Mouse (Mus musculus) midbrain, embryonic 13.5 days (tissue): Measurements from ENCODE around the gene Pde9a. TPM values are rescaled to one million over a fixed set of nuclear protein-coding genes. Genes with fewer than 3 reads are reported as not detected.

ENCODE experiments used
- ATAC-seq: fragments of 200-750 bp; cut with Nextera tagmentation; 2 replicates; pipeline ENCODE4 v1.8.0; 2017; ENCODE audit warnings: mild to moderate bottlenecking, moderate TSS enrichment, moderate library complexity
- H3K27ac ChIP-seq: fragments of 300-500 bp; sonication (generic); 2 replicates; pipeline ENCODE4 v1.5.1; 2015; ENCODE audit warnings: inconsistent platforms, mild to moderate bottlenecking, moderate library complexity
- H3K27me3 ChIP-seq: fragments of 300-500 bp; sonication (generic); 2 replicates; pipeline ENCODE4 v1.6.1; 2015; ENCODE audit warnings: mild to moderate bottlenecking, inconsistent platforms
- H3K36me3 ChIP-seq: fragments of 300-500 bp; sonication (generic); 2 replicates; pipeline ENCODE4 v1.6.1; 2015; ENCODE audit warnings: mild to moderate bottlenecking, inconsistent platforms
- H3K4me1 ChIP-seq: fragments of 300-500 bp; sonication (generic); replicated peaks from 2 replicates; pipeline ENCODE4 v1.6.1; 2015; ENCODE audit warnings: inconsistent platforms
- H3K4me2 ChIP-seq: fragments of 300-500 bp; sonication (generic); replicated peaks from 2 replicates; pipeline ENCODE4 v1.6.1; 2015; ENCODE audit warnings: moderate library complexity, mild to moderate bottlenecking, inconsistent platforms
- H3K4me3 ChIP-seq: fragments of 300-500 bp; sonication (generic); replicated peaks from 2 replicates; pipeline ENCODE4 v1.5.1; 2015; ENCODE audit warnings: mild to moderate bottlenecking, inconsistent platforms
- H3K9ac ChIP-seq: fragments of 300-500 bp; sonication (generic); replicated peaks from 2 replicates; pipeline ENCODE4 v1.6.1; 2015; ENCODE audit warnings: mild to moderate bottlenecking, inconsistent platforms
- H3K9me3 ChIP-seq: fragments of 300-500 bp; sonication (generic); 2 replicates; pipeline ENCODE4 v1.6.1; 2016; ENCODE audit warnings: mild to moderate bottlenecking, inconsistent platforms
- WGBS: fragments of 180-500 bp; shearing (Covaris S2); methylation state at CpG from one replicate; pipeline ENCODE4 v1.1.7; 2015; 5-methylcytosine and 5-hydroxymethylcytosine counted together
- polyA plus RNA-seq: library from polyadenylated mRNA; unstranded; fragments of >200 nt; fragmentation: Nextera tagmentation; extraction: Ambion mirVana; gene quantifications from 2 replicates; pipeline ENCODE4 v1.2.1, GENCODE M21; 2015

Gene Pde9a
- polyA plus RNA-seq, 1 experiment from 2014 or later: 42.0 TPM

- H3K27ac ChIP-seq: no peak overlapping the region
- H3K36me3 ChIP-seq: no peaks in the 10 kb centered on the region; the same call in 1 of the 2 replicates
- H3K27me3 ChIP-seq: no peaks in the 10 kb centered on the region
- no peak overlapping the region for H3K9ac ChIP-seq
- no peak overlapping the region for H3K4me2 ChIP-seq
- peaks cover 53% of the 10 kb centered on the region for H3K4me1 ChIP-seq
- 79% methylated on average over 3 of the region's 3 CpGs for WGBS
- no peak for ATAC-seq
- H3K9me3 ChIP-seq: no peaks in the 10 kb centered on the region
- H3K4me3 ChIP-seq: no peak overlapping the region
These were observed 5.5 kb downstream of the Pde9a start for GRCm38 (mm10) chr17:31391462-31391861.

GRCm38 (mm10) chr17:31392041-31392440, 6.0 kb downstream of the Pde9a start:
- Histone ChIP-seq H3K27ac (no peak overlapping the region), H3K4me1 (peaks cover 47% of the 10 kb centered on the region), H3K9ac (0 out of 2 replicates have a peak overlapping the region, but pooled peaks have one; percentile 8), H3K27me3 (no peaks in the 10 kb centered on the region), H3K4me3 (no peak overlapping the region), H3K4me2 (no peak overlapping the region), H3K9me3 (no peaks in the 10 kb centered on the region), H3K36me3 (no peaks in the 10 kb centered on the region; the same call in 1 of the 2 replicates)
- ATAC-seq: no peak
- 86% methylated on average over 5 of the region's 5 CpGs for WGBS

- WGBS: 79% methylated on average over 2 of the region's 2 CpGs
- Histone ChIP-seq H3K27me3 (no peaks in the 10 kb centered on the region), H3K9me3 (no peaks in the 10 kb centered on the region), H3K27ac (no peak overlapping the region), H3K4me1 (peaks cover 29% of the 10 kb centered on the region), H3K4me3 (no peak overlapping the region), H3K4me2 (no peak overlapping the region), H3K9ac (no peak overlapping the region), H3K36me3 (peaks cover 4% of the 10 kb centered on the region; the same call in 1 of the 2 replicates)
- ATAC-seq: no peak
These were observed 7.8 kb downstream of the Pde9a start for GRCm38 (mm10) chr17:31393811-31394210.

DNA sequence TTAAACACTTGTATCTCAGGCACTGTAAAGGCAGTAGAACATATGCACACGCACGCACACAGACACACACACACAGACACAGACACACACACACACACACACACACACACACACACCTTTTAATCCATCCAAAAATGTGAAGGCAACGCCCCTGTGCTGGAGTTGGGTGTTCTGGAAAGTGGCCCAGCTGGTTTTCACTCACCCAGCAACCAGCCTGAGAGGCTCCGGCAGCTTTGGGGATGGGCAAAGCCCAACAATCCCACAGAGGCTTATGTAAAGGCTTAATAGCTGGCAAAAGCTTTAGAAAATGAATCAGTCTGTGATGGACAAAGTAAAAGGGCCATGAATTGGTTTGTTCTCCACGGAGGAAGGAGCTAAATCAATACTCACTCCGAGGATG, 14.3 kb downstream of the Pde9a start:
- ATAC-seq: no peak
- 0 out of 2 replicates have a peak overlapping the region, but pooled peaks have one; percentile 5 for H3K27ac ChIP-seq
- 77% methylated on average over 6 of the region's 6 CpGs for WGBS

DNA sequence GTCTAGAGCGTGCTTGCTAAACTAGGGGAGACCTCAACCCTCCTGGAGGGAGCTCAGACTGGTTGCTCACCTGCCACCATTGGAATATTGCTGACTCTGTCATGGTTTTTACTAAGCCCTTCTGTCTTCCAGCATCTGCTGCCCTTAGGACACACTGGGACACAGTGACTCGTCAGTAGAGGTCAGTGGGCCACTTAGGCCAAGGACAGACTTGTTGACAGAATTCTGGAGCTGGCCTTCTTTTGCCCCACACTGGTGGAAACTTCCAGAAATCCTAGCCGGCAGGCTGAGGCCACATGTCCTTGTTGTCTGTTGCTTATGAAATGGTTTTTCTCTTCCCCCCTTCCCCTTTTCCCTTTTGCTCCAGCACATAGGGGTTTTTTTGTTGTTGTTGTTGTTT, 15.2 kb downstream of the Pde9a start:
- H3K27ac ChIP-seq: no peak overlapping the region
- peaks cover 9% of the 10 kb centered on the region; the same call in 1 of the 2 replicates for H3K36me3 ChIP-seq
- peaks cover 22% of the 10 kb centered on the region for H3K4me1 ChIP-seq
- no peaks in the 10 kb centered on the region for H3K27me3 ChIP-seq
- no peak overlapping the region for H3K9ac ChIP-seq
- no peak overlapping the region for H3K4me2 ChIP-seq
- 93% methylated on average over 3 of the region's 3 CpGs for WGBS
- H3K4me3 ChIP-seq: no peak overlapping the region
- ATAC-seq: no peak
- no peaks in the 10 kb centered on the region for H3K9me3 ChIP-seq

More for the DNA sequence above, 14.3 kb downstream of the Pde9a start:
- Histone ChIP-seq H3K4me2 (no peak overlapping the region), H3K36me3 (peaks cover 9% of the 10 kb centered on the region; the same call in 1 of the 2 replicates), H3K27me3 (no peaks in the 10 kb centered on the region), H3K9ac (no peak overlapping the region), H3K4me3 (no peak overlapping the region), H3K9me3 (no peaks in the 10 kb centered on the region), H3K4me1 (peaks cover 22% of the 10 kb centered on the region)

DNA sequence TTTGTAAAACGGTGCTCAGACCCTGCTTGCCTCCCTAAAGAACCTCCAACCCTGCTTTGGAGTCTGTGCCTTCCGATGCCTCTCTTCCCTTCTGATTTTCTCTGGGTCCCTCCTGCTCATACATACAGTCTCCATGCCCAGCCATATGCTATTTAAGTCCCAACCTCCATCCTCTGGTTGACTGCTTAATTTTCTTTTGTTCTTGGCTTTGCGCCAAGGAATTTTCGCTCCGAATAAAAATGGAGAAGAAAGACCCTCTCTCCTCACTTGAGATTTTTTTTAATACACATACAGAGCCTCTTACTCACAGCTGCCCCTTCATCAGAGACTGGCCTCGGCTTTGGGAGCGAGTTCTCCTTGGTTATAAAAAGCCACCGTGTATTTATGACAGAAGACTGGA, 16.7 kb downstream of the Pde9a start:
- Histone ChIP-seq H3K4me3 (no peak overlapping the region), H3K4me1 (peaks cover 26% of the 10 kb centered on the region), H3K27ac (0 out of 2 replicates have a peak overlapping the region, but pooled peaks have one; percentile 15), H3K36me3 (peaks cover 7% of the 10 kb centered on the region; the same call in 1 of the 2 replicates), H3K9me3 (no peaks in the 10 kb centered on the region), H3K27me3 (no peaks in the 10 kb centered on the region), H3K4me2 (no peak overlapping the region), H3K9ac (no peak overlapping the region)
- 61% methylated on average over 8 of the region's 8 CpGs for WGBS
- no peak for ATAC-seq

DNA sequence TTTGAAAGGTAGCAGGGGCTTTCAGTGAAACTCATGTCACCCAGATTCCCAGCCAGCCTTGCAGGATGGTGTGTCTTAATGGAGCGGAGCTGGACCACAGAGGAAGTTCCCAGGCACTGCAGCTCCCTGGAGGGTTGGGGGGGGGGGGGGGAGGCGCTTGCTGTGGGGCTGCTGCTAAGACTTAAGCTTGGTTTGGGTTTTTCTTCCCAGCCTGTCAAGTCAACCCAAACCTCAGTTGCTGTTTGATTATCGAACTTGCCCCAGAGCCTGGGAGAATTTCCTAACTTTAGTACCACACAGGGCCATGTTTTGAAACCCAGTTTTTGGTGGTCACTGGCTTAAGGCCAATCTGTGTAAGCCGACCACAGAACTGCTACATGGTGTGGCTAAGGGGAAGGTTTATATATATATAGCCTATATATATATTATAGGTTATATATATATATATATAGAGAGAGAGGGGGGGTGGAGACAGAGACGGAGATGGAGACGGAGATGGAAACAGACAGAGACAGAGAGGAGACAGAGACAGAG, 19.8 kb downstream of the Pde9a start:
- WGBS: 70% methylated on average over 6 of the region's 6 CpGs
- no peak overlapping the region for H3K27ac ChIP-seq
- H3K4me2 ChIP-seq: no peak overlapping the region
- H3K4me3 ChIP-seq: no peak overlapping the region
- peaks cover 38% of the 10 kb centered on the region for H3K4me1 ChIP-seq
- H3K27me3 ChIP-seq: no peaks in the 10 kb centered on the region
- ATAC-seq: no peak
- H3K9ac ChIP-seq: no peak overlapping the region
- H3K9me3 ChIP-seq: no peaks in the 10 kb centered on the region
- H3K36me3 ChIP-seq: peaks cover 6% of the 10 kb centered on the region; the same call in 1 of the 2 replicates

DNA sequence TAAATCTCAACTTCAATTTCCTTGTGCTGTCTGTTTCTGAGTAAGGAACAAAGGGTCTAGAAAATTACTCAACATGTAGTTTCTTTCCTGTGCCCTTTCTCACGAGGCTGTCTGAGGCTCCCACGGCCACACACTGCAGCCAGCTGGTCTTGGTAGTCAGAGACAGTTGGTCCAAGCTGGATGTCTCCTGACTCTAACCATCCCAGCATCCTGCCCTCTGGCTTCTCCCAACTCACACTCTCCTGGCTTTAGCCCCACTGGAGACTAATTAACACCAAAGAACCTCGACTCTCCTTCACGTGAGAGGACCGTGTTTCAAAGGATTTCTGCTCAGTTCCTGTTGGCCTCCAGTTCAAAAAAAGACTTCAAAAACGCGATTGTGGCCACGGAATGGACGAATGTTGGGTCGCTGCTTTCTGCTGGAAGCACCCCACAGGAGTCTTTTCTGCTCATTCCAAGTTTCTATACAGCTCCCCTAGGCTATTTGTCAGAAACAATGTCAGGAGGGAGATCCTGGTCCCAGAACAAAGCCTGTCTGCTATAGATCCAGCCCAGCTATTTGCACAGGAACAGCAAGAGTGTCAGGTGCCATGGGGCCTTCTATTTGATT, 23.8 kb downstream of the Pde9a start:
- Histone ChIP-seq H3K9ac (peak overlapping the region; percentile 50), H3K27me3 (no peaks in the 10 kb centered on the region), H3K4me2 (peak overlapping the region; percentile 12; the same call in 1 of the 2 replicates), H3K27ac (peak overlapping the region; percentile 67), H3K4me1 (peaks cover 41% of the 10 kb centered on the region), H3K4me3 (no peak overlapping the region), H3K36me3 (peaks cover 10% of the 10 kb centered on the region), H3K9me3 (no peaks in the 10 kb centered on the region)
- WGBS: 5% methylated on average over 10 of the region's 10 CpGs
- ATAC-seq: peak; percentile 79

DNA sequence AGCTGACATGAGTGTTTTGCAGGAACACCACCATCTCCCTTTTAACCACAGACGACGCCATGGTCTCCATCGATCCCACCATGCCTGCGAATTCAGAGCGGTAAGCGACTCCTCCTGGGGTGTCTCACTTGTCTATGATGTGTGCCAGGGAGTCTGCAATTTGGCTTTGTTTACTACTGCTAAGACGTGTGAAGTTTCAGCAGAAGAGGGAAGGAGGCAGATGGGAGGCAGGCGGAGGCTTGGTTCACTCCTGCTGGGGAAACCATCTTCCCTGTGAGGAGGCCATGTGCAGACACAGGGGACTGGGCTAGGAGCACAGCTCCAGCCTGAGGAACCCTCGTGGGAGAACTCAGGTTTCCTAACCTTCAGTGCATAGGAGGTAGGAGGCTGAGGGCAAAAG, 29.2 kb downstream of the Pde9a start:
- H3K36me3 ChIP-seq: peaks cover 40% of the 10 kb centered on the region

GRCm38 (mm10) chr17:31418804-31419597, 33.0 kb downstream of the Pde9a start:
- no peak for ATAC-seq
- Histone ChIP-seq H3K27me3 (no peaks in the 10 kb centered on the region), H3K9ac (no peak overlapping the region; the same call in 1 of the 2 replicates), H3K4me2 (no peak overlapping the region), H3K36me3 (peaks cover 55% of the 10 kb centered on the region), H3K9me3 (no peaks in the 10 kb centered on the region), H3K27ac (no peak overlapping the region), H3K4me1 (peaks cover 13% of the 10 kb centered on the region), H3K4me3 (no peak overlapping the region)
- WGBS: 90% methylated on average over 17 of the region's 17 CpGs

More for the DNA sequence above, 29.2 kb downstream of the Pde9a start:
- Histone ChIP-seq H3K4me3 (no peak overlapping the region), H3K27me3 (no peaks in the 10 kb centered on the region), H3K9me3 (no peaks in the 10 kb centered on the region), H3K27ac (no peak overlapping the region), H3K9ac (no peak overlapping the region), H3K4me2 (no peak overlapping the region), H3K4me1 (peaks cover 32% of the 10 kb centered on the region)
- no peak for ATAC-seq
- WGBS: 86% methylated on average over 9 of the region's 9 CpGs

DNA sequence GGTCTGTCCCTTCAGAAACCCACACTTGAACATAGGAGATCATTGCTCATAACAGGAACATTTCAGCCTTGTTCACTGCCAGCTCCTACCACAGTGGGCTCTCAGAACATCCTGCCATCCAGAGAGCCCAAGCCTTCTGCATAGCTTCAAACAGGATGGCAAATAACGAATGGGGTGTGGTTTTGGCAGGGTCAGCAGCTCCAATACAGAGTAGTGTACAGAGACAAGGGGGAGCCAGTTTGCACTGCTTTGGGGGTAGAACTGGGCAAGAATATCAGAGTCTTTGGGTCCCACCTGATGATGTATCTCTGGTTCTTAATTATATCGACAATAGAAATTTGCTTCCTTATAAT, 33.6 kb downstream of the Pde9a start:
- Histone ChIP-seq H3K36me3 (peaks cover 49% of the 10 kb centered on the region), H3K4me2 (no peak overlapping the region), H3K9me3 (no peaks in the 10 kb centered on the region), H3K4me1 (peaks cover 18% of the 10 kb centered on the region), H3K9ac (no peak overlapping the region; the same call in 1 of the 2 replicates), H3K27me3 (no peaks in the 10 kb centered on the region), H3K27ac (no peak overlapping the region), H3K4me3 (no peak overlapping the region)
- WGBS: 74% methylated on average over 2 of the region's 2 CpGs
- ATAC-seq: no peak

DNA sequence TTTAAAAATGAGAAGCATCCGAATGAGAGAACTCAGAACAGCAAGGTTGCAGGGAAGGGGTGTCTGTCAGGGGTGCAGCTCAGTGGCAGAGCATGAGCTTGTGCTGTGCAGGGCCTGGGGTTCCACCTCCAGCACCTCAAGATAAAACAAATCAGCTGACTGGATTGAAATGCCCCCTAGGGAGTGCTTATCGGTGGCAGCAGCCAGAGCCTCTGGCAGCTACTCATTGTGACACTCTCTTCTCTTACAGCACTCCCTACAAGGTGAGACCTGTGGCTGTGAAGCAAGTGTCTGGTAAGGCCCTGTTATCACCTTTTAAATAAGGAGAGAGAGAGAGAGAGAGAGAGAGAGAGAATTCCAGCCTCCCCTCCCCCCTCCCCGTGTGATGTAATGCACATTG, 34.0 kb downstream of the Pde9a start:
- no peak for ATAC-seq
- no peaks in the 10 kb centered on the region for H3K9me3 ChIP-seq
- H3K36me3 ChIP-seq: peaks cover 45% of the 10 kb centered on the region
- H3K4me2 ChIP-seq: no peak overlapping the region
- no peaks in the 10 kb centered on the region for H3K27me3 ChIP-seq
- no peak overlapping the region for H3K9ac ChIP-seq
- no peak overlapping the region for H3K4me3 ChIP-seq
- H3K27ac ChIP-seq: 0 out of 2 replicates have a peak overlapping the region, but pooled peaks have one; percentile 19
- 49% methylated on average over 3 of the region's 3 CpGs for WGBS
- H3K4me1 ChIP-seq: peaks cover 22% of the 10 kb centered on the region
